14 mouse cellular contexts compared by ENCODE assay signal in the genomic region with DNA sequence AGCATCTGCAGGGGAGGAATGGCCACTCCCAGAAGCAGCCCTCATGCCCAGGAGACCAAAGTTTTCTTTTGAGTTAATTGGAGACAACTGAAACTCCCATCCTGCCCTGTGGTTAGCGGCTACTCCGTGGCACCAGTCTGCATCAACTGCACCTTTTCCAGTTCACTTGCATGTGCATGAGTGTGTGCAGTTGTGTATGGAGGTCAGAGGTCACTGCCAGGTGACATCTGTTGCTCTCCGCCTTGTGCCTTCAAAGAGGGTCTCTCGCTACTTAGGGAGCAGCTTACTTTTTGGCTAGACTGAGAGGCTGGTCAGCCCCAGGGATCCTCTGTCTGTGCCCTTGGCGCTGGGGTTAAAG.
A peak's percentile ranks its signal among the peaks of the same experiment; 100 is the strongest.
DNase-seq lines count a peak whose midpoint lies in the region; ATAC-seq lines count a peak whose summit lies in the region.
"Had no signal": no experiment of that assay in that cellular context is flagged by ENCODE, and none has a peak within 500 bp of the region (broad histone marks: within the 10 kb centered on the region; RNA-seq: fewer than 3 reads in every experiment).

No protein-coding gene starts in this region.

- no peaks in the 10 kb centered on the region; the same call in 1 of the 2 replicates for H3K36me3 ChIP-seq in heart, embryonic 10.5 days
- no peaks in the 10 kb centered on the region for H3K36me3 ChIP-seq in midbrain, embryonic 12.5 days
- H3K36me3 ChIP-seq: intestine, embryonic 15.5 days had no signal

- H3K9ac ChIP-seq in midbrain, embryonic 12.5 days (replicated peaks) = no peak overlapping the region
- H3K9ac ChIP-seq: intestine, embryonic 15.5 days had no signal

- H3K4me3 ChIP-seq in heart, embryonic 10.5 days = no peak overlapping the region
- H3K4me3 ChIP-seq in midbrain, embryonic 12.5 days = no peak overlapping the region
- H3K4me3 ChIP-seq: intestine, embryonic 15.5 days had no signal

- H3K27ac ChIP-seq in heart, embryonic 10.5 days = peak overlapping the region; percentile 60
- H3K27ac ChIP-seq in midbrain, embryonic 12.5 days (replicated peaks) = peak overlapping the region; percentile 73
- H3K27ac ChIP-seq: intestine, embryonic 15.5 days; macrophage had no signal

- no peak for DNase-seq in heart, embryonic 10.5 days (ENCODE audit: low spot score)
- no peak for DNase-seq in heart, adult 8-10 months (ENCODE audit: low spot score)
- DNase-seq in embryo, embryonic 9.5 days (ENCODE audit: extremely low spot score) = peak; percentile 48
- peak; percentile 38 for DNase-seq in forelimb bud, embryonic 11.5 days (ENCODE audit: low read depth, low spot score)
- no peak for DNase-seq in left cerebral cortex, postnatal 10 days (ENCODE audit: extremely low spot score in 1 of 2, low spot score in 2 of 2)
- no peak for DNase-seq in urinary bladder, postnatal 36 days (ENCODE audit: low spot score in 2 of 2)
- DNase-seq in right cerebral cortex, adult 18-20 months = no peak
- DNase-seq: adrenal gland, adult 2 months; cerebellum, adult 9-10 months; heart, adult 18-20 months; thymus, postnatal 4 days had no signal

- WGBS in heart, embryonic 10.5 days = 43% methylated on average over 5 of the region's 5 CpGs
- 11% methylated on average over 5 of the region's 5 CpGs for WGBS in midbrain, embryonic 12.5 days

- intact Hi-C loops in left cerebral cortex, postnatal 10 days (cut with DNase I) = no loop called here

- H3K4me2 ChIP-seq in midbrain, embryonic 12.5 days (replicated peaks) = peak overlapping the region; percentile 43

- H3K4me1 ChIP-seq in heart, embryonic 10.5 days = peaks cover 32% of the 10 kb centered on the region
- H3K4me1 ChIP-seq in midbrain, embryonic 12.5 days = peaks cover 52% of the 10 kb centered on the region
- H3K4me1 ChIP-seq: intestine, embryonic 15.5 days had no signal

- no peaks in the 10 kb centered on the region for H3K27me3 ChIP-seq in heart, embryonic 10.5 days (ENCODE audit: insufficient read depth, poor library complexity, severe bottlenecking)
- H3K27me3 ChIP-seq in midbrain, embryonic 12.5 days = peaks cover 8% of the 10 kb centered on the region; the same call in 1 of the 2 replicates
- H3K27me3 ChIP-seq: intestine, embryonic 15.5 days had no signal

- no peak for ATAC-seq in midbrain, embryonic 12.5 days (ENCODE audit: low FRiP score, low read depth)

- no peaks in the 10 kb centered on the region for H3K9me3 ChIP-seq in heart, embryonic 10.5 days
- no peaks in the 10 kb centered on the region for H3K9me3 ChIP-seq in midbrain, embryonic 12.5 days
- H3K9me3 ChIP-seq: intestine, embryonic 15.5 days had no signal

Comparison
In these comparisons a context has a peak if more than half of its experiments do, and no peak if none do; other contexts are left out.
1. DNase-seq: peak in embryo, embryonic 9.5 days (single experiment) and forelimb bud, embryonic 11.5 days (single experiment); none in heart, embryonic 10.5 days (single experiment), heart, adult 8-10 months (single experiment), left cerebral cortex, postnatal 10 days (0 of 2), urinary bladder, postnatal 36 days (0 of 2) and right cerebral cortex, adult 18-20 months (single experiment).